Mouse (Mus musculus) heart, embryonic 15.5 days (tissue): ENCODE data around the gene Srsf7. TPM values are rescaled to one million over a fixed set of nuclear protein-coding genes. Genes with fewer than 3 reads are reported as not detected.

ENCODE experiments used
- ATAC-seq: fragments of 200-750 bp; cut with Nextera tagmentation; replicated peaks from 2 replicates; pipeline ENCODE4 v1.8.0; 2017; ENCODE audit warnings: low read depth, moderate TSS enrichment; ENCODE audit not compliant: insufficient number of reproducible peaks, insufficient read depth, low FRiP score
- H3K27ac ChIP-seq: fragments of 300-500 bp; sonication (generic); 2 replicates; pipeline ENCODE4 v1.5.1; 2015; ENCODE audit warnings: mild to moderate bottlenecking, inconsistent platforms
- H3K27me3 ChIP-seq: fragments of 300-500 bp; sonication (generic); 2 replicates; pipeline ENCODE4 v1.6.1; 2015; ENCODE audit warnings: inconsistent platforms
- H3K36me3 ChIP-seq: fragments of 300-500 bp; sonication (generic); 2 replicates; pipeline ENCODE4 v1.6.1; 2015; ENCODE audit warnings: mild to moderate bottlenecking, inconsistent platforms
- H3K4me1 ChIP-seq: fragments of 300-500 bp; sonication (generic); replicated peaks from 2 replicates; pipeline ENCODE4 v1.6.1; 2015; ENCODE audit warnings: inconsistent platforms
- H3K4me2 ChIP-seq: fragments of 300-500 bp; sonication (generic); 2 replicates; pipeline ENCODE4 v1.6.1; 2015; ENCODE audit warnings: inconsistent platforms, mild to moderate bottlenecking, moderate library complexity
- H3K4me3 ChIP-seq: fragments of 300-500 bp; sonication (generic); 2 replicates; pipeline ENCODE4 v1.5.1; 2015; ENCODE audit warnings: mild to moderate bottlenecking, inconsistent platforms
- H3K9ac ChIP-seq: fragments of 300-500 bp; sonication (generic); 2 replicates; pipeline ENCODE4 v1.6.1; 2015; ENCODE audit warnings: mild to moderate bottlenecking, inconsistent platforms
- H3K9me3 ChIP-seq: fragments of 300-500 bp; sonication (generic); replicated peaks from 2 replicates; pipeline ENCODE4 v1.6.1; 2016; ENCODE audit warnings: inconsistent platforms
- WGBS: fragments of 180-500 bp; shearing (Covaris S2); methylation state at CpG from one replicate; pipeline ENCODE4 v1.1.7; 2015; ENCODE audit warnings: mixed read lengths; 5-methylcytosine and 5-hydroxymethylcytosine counted together
- polyA plus RNA-seq: library from polyadenylated mRNA; unstranded; fragments of >200 nt; fragmentation: Nextera tagmentation; extraction: Ambion mirVana; gene quantifications from 2 replicates; pipeline ENCODE4 v1.2.1, GENCODE M21; 2015

Gene Srsf7
- polyA plus RNA-seq = 252 and 294 TPM in 2 replicates

DNA sequence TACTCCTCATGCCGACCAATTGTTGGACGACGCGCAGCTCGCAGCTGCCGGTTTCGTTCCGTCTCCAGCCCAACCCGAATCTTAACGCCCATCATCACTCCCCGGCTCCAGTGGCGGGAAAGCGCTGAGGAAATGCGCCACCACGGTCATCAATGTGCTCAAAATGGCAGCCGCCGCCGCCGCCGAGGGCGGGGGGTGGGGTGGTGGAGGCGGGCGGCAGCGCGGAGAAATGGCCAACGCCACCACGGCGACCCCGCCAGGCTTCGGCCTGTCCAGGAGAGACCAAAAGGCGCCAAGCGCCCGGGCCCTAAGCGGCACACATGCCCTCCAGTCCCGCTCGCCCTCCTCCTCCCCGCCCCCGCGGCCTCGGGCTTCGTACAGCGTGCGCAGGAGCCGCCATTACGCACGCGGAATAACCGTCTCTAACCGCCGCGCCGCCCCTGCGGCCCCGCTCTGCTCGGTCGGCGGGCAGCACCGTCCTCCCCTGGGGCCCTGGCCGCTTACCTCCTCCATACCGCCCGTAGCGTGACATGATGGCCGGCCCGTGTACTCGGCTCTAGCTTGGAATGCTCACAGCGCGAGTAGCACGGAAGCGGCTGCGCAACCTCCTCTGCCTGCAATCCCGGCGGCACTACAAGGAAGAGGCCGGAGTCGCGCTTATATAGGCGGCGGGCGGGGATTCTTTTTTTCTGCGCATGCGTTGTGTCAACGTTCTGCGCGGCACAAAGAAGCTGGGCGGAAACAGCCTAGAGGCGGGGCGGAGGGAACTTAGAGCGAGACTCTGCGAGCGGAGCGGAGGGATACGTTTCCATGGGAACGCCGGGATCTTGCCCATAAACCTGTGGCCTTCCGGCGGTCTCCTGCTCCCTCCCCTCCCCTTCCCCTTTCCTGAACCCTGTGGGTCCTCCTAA, at the start of gene Srsf7, which contains the start of gene Ttc39d:
Gene Srsf7 (minus strand): TSS at position 637 of the 911 bp plus-strand sequence.
Gene Ttc39d (plus strand): TSS at position 790 of the 911 bp plus-strand sequence.
- WGBS = under 1% methylated on average over 95 of the region's 95 CpGs
- Histone ChIP-seq H3K4me1 (peaks cover 12% of the 10 kb centered on the region), H3K27ac (peak within 1 kb of the TSS; percentile 94), H3K9me3 (no peaks in the 10 kb centered on the region), H3K4me3 (peak within 1 kb of the TSS; percentile 98), H3K9ac (peak within 1 kb of the TSS; percentile 98), H3K4me2 (peak within 1 kb of the TSS; percentile 85), H3K27me3 (no peaks in the 10 kb centered on the region), H3K36me3 (peaks cover 21% of the 10 kb centered on the region)
- ATAC-seq = peak; percentile 85

DNA sequence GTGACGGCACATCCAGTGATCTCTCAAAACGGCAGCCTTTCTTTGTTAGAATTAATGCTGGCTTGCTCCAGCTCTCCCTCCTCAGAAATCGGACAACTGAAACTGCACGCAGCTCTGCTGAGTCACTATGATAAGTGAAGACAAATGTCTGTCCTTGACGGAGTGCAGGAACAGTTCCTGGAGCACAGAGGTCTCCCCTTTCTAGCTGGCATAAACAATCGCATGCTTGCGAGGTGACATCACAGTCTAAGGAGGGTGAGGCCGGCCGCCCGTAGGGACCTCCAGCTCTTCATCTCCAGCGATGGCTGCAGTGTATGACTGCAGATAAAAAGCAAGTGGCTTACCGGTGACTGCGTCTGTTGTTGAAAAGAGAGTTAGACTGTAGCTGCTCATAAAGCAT, 48.1 kb upstream of the Srsf7 start:
- Histone ChIP-seq H3K27me3 (no peaks in the 10 kb centered on the region), H3K9me3 (no peaks in the 10 kb centered on the region), H3K9ac (peak overlapping the region; percentile 29; the same call in 1 of the 2 replicates), H3K36me3 (peaks cover 72% of the 10 kb centered on the region), H3K27ac (peak overlapping the region; percentile 82), H3K4me1 (peaks cover 19% of the 10 kb centered on the region), H3K4me3 (peak overlapping the region; percentile 17), H3K4me2 (peak overlapping the region; percentile 46)
- ATAC-seq = peak; percentile 93
- 9% methylated on average over 13 of the region's 13 CpGs for WGBS

DNA sequence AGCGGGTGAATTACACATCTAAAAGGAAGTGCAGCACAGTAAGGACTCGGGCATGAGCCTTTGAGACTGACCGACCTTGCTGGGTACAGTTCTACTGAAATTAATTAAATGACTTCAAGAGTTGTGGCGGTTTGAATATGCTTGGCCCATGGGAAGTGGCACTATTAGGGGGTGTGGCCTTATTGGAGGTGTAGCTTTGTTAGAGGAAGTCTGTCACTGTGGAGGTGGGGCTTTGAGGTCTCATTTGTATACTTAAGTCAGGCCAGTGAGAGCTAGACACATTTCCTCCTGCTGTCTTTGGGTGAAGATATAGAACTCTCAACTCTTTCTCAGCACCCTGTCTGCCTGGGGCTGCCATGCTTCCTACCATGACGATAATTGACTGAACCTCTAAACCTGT, 47.3 kb upstream of the Srsf7 start:
- Histone ChIP-seq H3K4me2 (no peak overlapping the region), H3K9ac (no peak overlapping the region), H3K4me1 (peaks cover 19% of the 10 kb centered on the region), H3K4me3 (no peak overlapping the region), H3K27ac (peak overlapping the region; percentile 82), H3K9me3 (no peaks in the 10 kb centered on the region), H3K36me3 (peaks cover 72% of the 10 kb centered on the region), H3K27me3 (no peaks in the 10 kb centered on the region)
- 95% methylated on average over 5 of the region's 5 CpGs for WGBS
- no peak for ATAC-seq

- Histone ChIP-seq H3K9ac (no peak overlapping the region), H3K9me3 (no peaks in the 10 kb centered on the region)
- 65% methylated on average over 13 of the region's 13 CpGs for WGBS
Observed at GRCm38 (mm10) chr17:80252757-80253525, 45.8 kb upstream of the Srsf7 start.

GRCm38 (mm10) chr17:80243116-80243515, 36.0 kb upstream of the Srsf7 start:
- Histone ChIP-seq H3K9me3 (no peaks in the 10 kb centered on the region), H3K4me3 (no peak overlapping the region), H3K36me3 (peaks cover 83% of the 10 kb centered on the region), H3K4me2 (no peak overlapping the region), H3K4me1 (no peaks in the 10 kb centered on the region), H3K27me3 (no peaks in the 10 kb centered on the region), H3K9ac (no peak overlapping the region), H3K27ac (no peak overlapping the region)
- 68% methylated on average over 13 of the region's 13 CpGs for WGBS
- ATAC-seq = no peak

More at GRCm38 (mm10) chr17:80252757-80253525, 45.8 kb upstream of the Srsf7 start:
- Histone ChIP-seq H3K27ac (peak overlapping the region; percentile 77), H3K36me3 (peaks cover 70% of the 10 kb centered on the region), H3K4me1 (peaks cover 19% of the 10 kb centered on the region), H3K4me2 (no peak overlapping the region), H3K27me3 (no peaks in the 10 kb centered on the region), H3K4me3 (no peak overlapping the region)
- peak; percentile 54; the same call in 1 of the 2 replicates for ATAC-seq

DNA sequence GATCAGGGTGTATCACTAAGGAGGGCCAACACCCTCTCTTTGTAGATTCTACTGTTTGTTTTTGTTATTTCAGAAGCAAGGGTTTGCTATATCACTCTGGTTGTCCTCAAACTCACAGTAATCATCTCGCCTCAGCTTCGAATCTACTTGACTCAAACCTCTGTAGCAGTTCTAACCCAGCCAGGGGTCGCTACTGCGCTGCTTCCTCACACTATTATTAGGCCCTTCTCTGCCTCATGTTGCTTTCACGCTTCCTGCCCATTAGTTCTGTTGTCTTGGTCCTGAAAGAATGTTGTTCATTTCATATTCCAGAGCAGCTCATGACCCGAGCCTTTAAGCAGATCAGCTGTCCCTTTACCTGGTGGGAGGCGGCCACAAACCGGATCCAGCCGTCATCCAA, 34.5 kb upstream of the Srsf7 start:
- peaks cover 74% of the 10 kb centered on the region for H3K36me3 ChIP-seq
- H3K27me3 ChIP-seq = no peaks in the 10 kb centered on the region
- H3K4me1 ChIP-seq = no peaks in the 10 kb centered on the region
- no peaks in the 10 kb centered on the region for H3K9me3 ChIP-seq
- WGBS = 89% methylated on average over 9 of the region's 9 CpGs
- H3K4me2 ChIP-seq = no peak overlapping the region
- H3K27ac ChIP-seq = no peak overlapping the region
- ATAC-seq = no peak
- H3K9ac ChIP-seq = no peak overlapping the region
- no peak overlapping the region for H3K4me3 ChIP-seq

GRCm38 (mm10) chr17:80237475-80237874, 30.4 kb upstream of the Srsf7 start:
- peaks cover 36% of the 10 kb centered on the region for H3K36me3 ChIP-seq
- no peaks in the 10 kb centered on the region for H3K9me3 ChIP-seq
- H3K4me1 ChIP-seq = no peaks in the 10 kb centered on the region
- no peak overlapping the region for H3K27ac ChIP-seq
- no peak overlapping the region for H3K9ac ChIP-seq
- no peaks in the 10 kb centered on the region for H3K27me3 ChIP-seq
- no peak overlapping the region for H3K4me2 ChIP-seq
- 88% methylated on average over 5 of the region's 5 CpGs for WGBS
- ATAC-seq = no peak
- H3K4me3 ChIP-seq = no peak overlapping the region

DNA sequence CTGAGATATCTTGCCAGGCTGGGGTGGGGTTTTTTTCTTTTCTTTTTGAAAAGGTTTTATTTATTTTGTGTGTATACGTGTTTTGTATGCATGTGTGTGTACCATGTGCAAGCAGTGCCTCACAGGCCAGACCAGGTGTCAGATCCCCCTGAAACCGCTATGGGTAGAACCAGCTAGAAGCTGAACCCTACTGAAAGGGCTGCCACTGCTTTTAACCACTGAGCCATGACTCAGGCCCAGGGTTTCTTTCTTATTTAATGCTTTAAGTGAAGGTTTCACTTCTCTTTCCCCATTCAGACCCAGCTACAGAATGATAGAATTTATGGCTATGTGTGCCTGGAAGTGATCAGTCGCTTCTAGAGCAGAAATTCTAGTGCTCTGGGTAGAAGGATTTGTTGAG, 29.7 kb upstream of the Srsf7 start:
- no peak overlapping the region for H3K9ac ChIP-seq
- H3K4me2 ChIP-seq = no peak overlapping the region
- H3K9me3 ChIP-seq = no peaks in the 10 kb centered on the region
- H3K27ac ChIP-seq = no peak overlapping the region
- H3K27me3 ChIP-seq = no peaks in the 10 kb centered on the region
- H3K36me3 ChIP-seq = peaks cover 29% of the 10 kb centered on the region
- H3K4me1 ChIP-seq = no peaks in the 10 kb centered on the region
- ATAC-seq = no peak
- 89% methylated on average over 3 of the region's 3 CpGs for WGBS
- H3K4me3 ChIP-seq = no peak overlapping the region

DNA sequence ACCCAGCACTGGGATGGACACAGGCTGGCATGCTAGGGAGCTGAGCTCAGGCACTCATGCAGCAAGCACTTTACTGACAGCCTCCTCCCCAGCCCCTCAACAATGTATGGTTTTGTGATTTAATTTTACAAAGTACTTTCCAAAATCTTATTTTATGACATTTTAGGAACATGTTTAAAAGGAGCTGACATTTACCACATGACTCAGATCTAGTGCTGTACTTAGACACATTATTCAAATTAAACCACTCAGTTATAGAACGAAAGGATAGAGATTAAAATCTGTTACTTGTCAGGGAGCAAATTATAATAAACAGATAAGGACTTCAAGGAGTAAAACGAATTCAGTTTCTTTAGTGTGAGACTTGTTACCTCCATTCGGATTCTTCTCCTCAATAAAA, 28.4 kb upstream of the Srsf7 start:
- H3K4me3 ChIP-seq = no peak overlapping the region
- H3K9me3 ChIP-seq = no peaks in the 10 kb centered on the region
- 76% methylated on average over 3 of the region's 3 CpGs for whole genome bisulfite sequencing
- H3K27me3 ChIP-seq = no peaks in the 10 kb centered on the region
- H3K9ac ChIP-seq = no peak overlapping the region
- ATAC-seq = no peak
- peaks cover 20% of the 10 kb centered on the region for H3K36me3 ChIP-seq
- no peak overlapping the region for H3K4me2 ChIP-seq
- H3K4me1 ChIP-seq = no peaks in the 10 kb centered on the region
- H3K27ac ChIP-seq = no peak overlapping the region

- Histone ChIP-seq H3K36me3 (peaks cover 12% of the 10 kb centered on the region), H3K27me3 (no peaks in the 10 kb centered on the region), H3K4me3 (no peak overlapping the region), H3K4me2 (no peak overlapping the region), H3K9me3 (no peaks in the 10 kb centered on the region), H3K9ac (no peak overlapping the region), H3K4me1 (peaks cover 1% of the 10 kb centered on the region; the same call in 1 of the 2 replicates), H3K27ac (no peak overlapping the region)
- no peak for ATAC-seq
- 83% methylated on average over 7 of the region's 7 CpGs for WGBS
Observed at GRCm38 (mm10) chr17:80234376-80234775, 27.3 kb upstream of the Srsf7 start.

- no peak for ATAC-seq
- H3K4me2 ChIP-seq = no peak overlapping the region
- 87% methylated on average over 5 of the region's 5 CpGs for WGBS
Observed at GRCm38 (mm10) chr17:80233844-80234243, 26.7 kb upstream of the Srsf7 start.

More at GRCm38 (mm10) chr17:80233844-80234243, 26.7 kb upstream of the Srsf7 start:
- Histone ChIP-seq H3K27ac (no peak overlapping the region), H3K9ac (no peak overlapping the region), H3K27me3 (no peaks in the 10 kb centered on the region), H3K36me3 (peaks cover 8% of the 10 kb centered on the region), H3K9me3 (no peaks in the 10 kb centered on the region), H3K4me3 (no peak overlapping the region), H3K4me1 (peaks cover 4% of the 10 kb centered on the region; the same call in 1 of the 2 replicates)
